In the genomic region with DNA sequence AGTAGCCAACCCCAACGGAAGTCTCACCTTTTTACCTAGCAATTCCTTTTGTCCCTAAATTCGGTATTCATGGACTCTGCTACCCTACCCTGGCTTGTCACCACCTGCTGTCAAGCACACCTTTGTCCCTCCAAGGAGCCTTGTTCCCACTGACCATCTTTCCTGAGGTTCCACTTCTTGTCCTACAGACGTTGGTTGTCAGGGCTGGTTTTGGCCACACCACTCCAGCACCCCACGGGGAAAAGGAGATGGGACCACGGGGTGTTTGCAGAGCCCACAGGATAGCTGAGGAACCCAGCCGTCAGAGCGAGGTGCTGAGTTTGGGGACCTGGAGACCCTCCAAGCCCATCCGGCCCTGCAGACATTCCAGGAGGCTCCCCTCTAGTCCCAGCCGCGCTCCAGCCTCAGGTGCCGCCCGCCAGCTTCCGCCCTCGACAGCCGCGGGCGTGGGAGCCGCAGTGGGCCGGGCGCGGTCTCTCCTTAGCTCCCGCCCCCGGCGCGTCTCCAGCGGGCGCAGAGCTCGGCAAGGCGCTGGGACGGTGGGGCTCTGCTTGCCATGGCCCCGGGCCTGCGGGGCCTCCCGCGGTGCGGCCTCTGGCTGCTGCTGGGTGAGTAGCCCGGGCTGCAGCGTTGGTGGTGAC, we compare ENCODE assay signal across 9 mouse cellular contexts. TPM values are rescaled to one million over a fixed set of nuclear protein-coding genes. Genes with fewer than 3 reads are reported as not detected.
DNase-seq lines count a peak whose midpoint lies in the region; ATAC-seq lines count a peak whose summit lies in the region.
"Had no signal": no experiment of that assay in that cellular context is flagged by ENCODE, and none has a peak within 500 bp of the region (broad histone marks: within the 10 kb centered on the region; RNA-seq: fewer than 3 reads in every experiment).

Gene Ramp1 (plus strand): TSS at position 290 of the 641 bp plus-strand sequence.

- ATAC-seq in kidney, embryonic 15.5 days (replicated peaks; ENCODE audit: low FRiP score) = peak; percentile 56; the same call in 1 of the 2 replicates
- ATAC-seq in liver, embryonic 11.5 days (replicated peaks; ENCODE audit: low FRiP score) = no peak; the same call in 1 of the 2 replicates
- no peak; the same call in 1 of the 2 replicates for ATAC-seq in midbrain, embryonic 16.5 days
- ATAC-seq in stomach, embryonic 15.5 days (ENCODE audit: insufficient read depth, low FRiP score, low read depth) = peak; percentile 41; the same call in 1 of the 2 replicates

- peaks cover 26% of the 10 kb centered on the region for H3K4me1 ChIP-seq in kidney, embryonic 15.5 days
- peaks cover 9% of the 10 kb centered on the region; the same call in 1 of the 2 replicates for H3K4me1 ChIP-seq in liver, embryonic 11.5 days (replicated peaks; ENCODE audit: control insufficient read depth, insufficient read depth, low read length)
- peaks cover 13% of the 10 kb centered on the region; the same call in 1 of the 2 replicates for H3K4me1 ChIP-seq in midbrain, embryonic 16.5 days (ENCODE audit: control insufficient read depth, insufficient read depth, low read length)
- H3K4me1 ChIP-seq in stomach, embryonic 15.5 days = peaks cover 15% of the 10 kb centered on the region

- no peaks in the 10 kb centered on the region for H3K9me3 ChIP-seq in kidney, embryonic 15.5 days (replicated peaks)
- no peaks in the 10 kb centered on the region for H3K9me3 ChIP-seq in liver, embryonic 11.5 days (ENCODE audit: control insufficient read depth, low read length)
- H3K9me3 ChIP-seq in midbrain, embryonic 16.5 days (replicated peaks; ENCODE audit: control insufficient read depth, low read length, poor library complexity, severe bottlenecking) = no peaks in the 10 kb centered on the region
- no peaks in the 10 kb centered on the region for H3K9me3 ChIP-seq in stomach, embryonic 15.5 days

- no peak within 1 kb of the TSS for H3K27ac ChIP-seq in kidney, embryonic 15.5 days
- no peak within 1 kb of the TSS for H3K27ac ChIP-seq in liver, embryonic 11.5 days (ENCODE audit: low read depth, low read length)
- no peak within 1 kb of the TSS for H3K27ac ChIP-seq in midbrain, embryonic 16.5 days (ENCODE audit: low read length)
- H3K27ac ChIP-seq in stomach, embryonic 15.5 days = no peak within 1 kb of the TSS

- H3K4me3 ChIP-seq in kidney, embryonic 15.5 days (replicated peaks) = peak within 1 kb of the TSS; percentile 45
- H3K4me3 ChIP-seq in liver, embryonic 11.5 days (ENCODE audit: low read depth, low read length) = peak within 1 kb of the TSS; percentile 50
- H3K4me3 ChIP-seq in midbrain, embryonic 16.5 days (ENCODE audit: low read depth, low read length) = peak within 1 kb of the TSS; percentile 40
- H3K4me3 ChIP-seq in stomach, embryonic 15.5 days (replicated peaks) = peak within 1 kb of the TSS; percentile 46

- peaks cover 44% of the 10 kb centered on the region for H3K27me3 ChIP-seq in kidney, embryonic 15.5 days
- H3K27me3 ChIP-seq in liver, embryonic 11.5 days (replicated peaks; ENCODE audit: control insufficient read depth, insufficient read depth, low read length) = peaks cover 16% of the 10 kb centered on the region
- no peaks in the 10 kb centered on the region; the same call in 1 of the 2 replicates for H3K27me3 ChIP-seq in midbrain, embryonic 16.5 days (ENCODE audit: control insufficient read depth, insufficient read depth, low read depth, low read length)
- peaks cover 5% of the 10 kb centered on the region; the same call in 1 of the 2 replicates for H3K27me3 ChIP-seq in stomach, embryonic 15.5 days (replicated peaks)

- WGBS in kidney, embryonic 15.5 days = 4% methylated on average over 37 of the region's 37 CpGs
- WGBS in liver, embryonic 11.5 days = 4% methylated on average over 37 of the region's 37 CpGs
- 5% methylated on average over 36 of the region's 37 CpGs for WGBS in midbrain, embryonic 16.5 days
- WGBS in stomach, embryonic 15.5 days = 3% methylated on average over 37 of the region's 37 CpGs

- no peaks in the 10 kb centered on the region for H3K36me3 ChIP-seq in kidney, embryonic 15.5 days
- no peaks in the 10 kb centered on the region for H3K36me3 ChIP-seq in liver, embryonic 11.5 days (ENCODE audit: control insufficient read depth, insufficient read depth, low read length)
- H3K36me3 ChIP-seq in midbrain, embryonic 16.5 days (ENCODE audit: control insufficient read depth, insufficient read depth, low read length) = no peaks in the 10 kb centered on the region
- no peaks in the 10 kb centered on the region for H3K36me3 ChIP-seq in stomach, embryonic 15.5 days
- H3K36me3 ChIP-seq: G1E had no signal

- H3K4me2 ChIP-seq in kidney, embryonic 15.5 days = peak within 1 kb of the TSS; percentile 86
- H3K4me2 ChIP-seq in liver, embryonic 11.5 days = peak within 1 kb of the TSS; percentile 83
- peak within 1 kb of the TSS; percentile 60 for H3K4me2 ChIP-seq in midbrain, embryonic 16.5 days (ENCODE audit: low read length)
- H3K4me2 ChIP-seq in stomach, embryonic 15.5 days = peak within 1 kb of the TSS; percentile 86

- peak within 1 kb of the TSS; percentile 33; the same call in 1 of the 2 replicates for H3K9ac ChIP-seq in kidney, embryonic 15.5 days
- H3K9ac ChIP-seq in liver, embryonic 11.5 days (ENCODE audit: low read depth, low read length) = peak within 1 kb of the TSS; percentile 37; the same call in 1 of the 2 replicates
- peak within 1 kb of the TSS; percentile 49 for H3K9ac ChIP-seq in midbrain, embryonic 16.5 days (ENCODE audit: low read depth, low read length)
- H3K9ac ChIP-seq in stomach, embryonic 15.5 days = peak within 1 kb of the TSS; percentile 40; the same call in 1 of the 2 replicates

- peak in 1 of 2 experiments; percentile 61 for DNase-seq in frontal cortex, adult 2 months (ENCODE audit: extremely low spot score in 1 of 2, low spot score in 1 of 2)
- no peak for DNase-seq in frontal cortex, postnatal 14 days (ENCODE audit: low spot score in 2 of 2)
- peak; percentile 24 for DNase-seq in embryo, embryonic 10.5 days (ENCODE audit: low spot score)
- no peak for DNase-seq in gonadal fat pad, adult 2 months (ENCODE audit: low read depth)
- no peak for DNase-seq in liver, embryonic 11.5 days (ENCODE audit: low spot score)

RNA-seq across cellular contexts. Expression of gene Ramp1, which starts in this region (rescaled TPM):
- polyA plus RNA-seq in frontal cortex, adult 2 months (2012; rRNA removed) = 59.0 and 60.6 TPM in 2 replicates
- 43.9 and 92.4 TPM in 2 replicates for polyA plus RNA-seq in gonadal fat pad, adult 2 months (2012; rRNA removed)
- polyA plus RNA-seq in kidney, embryonic 15.5 days (2015; fragmentation: Nextera tagmentation; extraction: Ambion mirVana) = 2.4 and 2.5 TPM in 2 replicates
- 3.5 and 4.0 TPM in 2 replicates for polyA plus RNA-seq in liver, embryonic 11.5 days (2014; fragmentation: Nextera tagmentation; extraction: Ambion mirVana)
- 6.7 and 14.0 TPM in 2 replicates for polyA plus RNA-seq in midbrain, embryonic 16.5 days (2015; fragmentation: Nextera tagmentation; extraction: Ambion mirVana)
- polyA plus RNA-seq in stomach, embryonic 15.5 days (2015; fragmentation: Nextera tagmentation; extraction: Ambion mirVana) = 4.6 and 5.9 TPM in 2 replicates

Comparison
In these comparisons a context has a peak if more than half of its experiments do, and no peak if none do; other contexts are left out.
1. ATAC-seq: peak in kidney, embryonic 15.5 days (single experiment) and stomach, embryonic 15.5 days (single experiment); none in liver, embryonic 11.5 days (single experiment) and midbrain, embryonic 16.5 days (single experiment).
2. Peak in every context shown above with its lines, with median percentiles within 50 percentile points of each other: H3K4me2 ChIP-seq, H3K4me3 ChIP-seq and H3K9ac ChIP-seq.